Mouse (Mus musculus) midbrain, postnatal 0 days (tissue): ENCODE results near the gene Dennd2a. TPM values are rescaled to one million over a fixed set of nuclear protein-coding genes. Genes with fewer than 3 reads are reported as not detected.

Experiments
- ATAC-seq: fragments of 200-750 bp; cut with Nextera tagmentation; 2 replicates; pipeline ENCODE4 v1.8.0; 2017; ENCODE audit warnings: moderate number of reproducible peaks, mild to moderate bottlenecking, moderate TSS enrichment, moderate library complexity; ENCODE audit not compliant: low FRiP score
- DNase-seq: peaks from one replicate; pipeline ENCODE4 v3.0.0-alpha.2; 2015; ENCODE audit warnings: low spot score
- H3K27ac ChIP-seq: fragments of 300-500 bp; sonication (generic); 2 replicates; pipeline ENCODE4 v1.5.1; 2014; ENCODE audit warnings: low read depth, mild to moderate bottlenecking, low read length, mixed read lengths
- H3K27me3 ChIP-seq: fragments of 300-500 bp; sonication (generic); 2 replicates; pipeline ENCODE4 v1.6.1; 2014; ENCODE audit warnings: low read length, control low read depth, mixed read lengths; ENCODE audit not compliant: insufficient read depth
- H3K36me3 ChIP-seq: fragments of 300-500 bp; sonication (generic); 2 replicates; pipeline ENCODE4 v1.6.1; 2014; ENCODE audit warnings: low read length, control low read depth, mixed read lengths; ENCODE audit not compliant: insufficient read depth
- H3K4me1 ChIP-seq: fragments of 300-500 bp; sonication (generic); 2 replicates; pipeline ENCODE4 v1.6.1; 2014; ENCODE audit warnings: mild to moderate bottlenecking, control low read depth, antibody characterized with exemption, low read length, mixed read lengths; ENCODE audit not compliant: insufficient read depth
- H3K4me2 ChIP-seq: fragments of 300-500 bp; sonication (generic); 2 replicates; pipeline ENCODE4 v1.6.1; 2014; ENCODE audit warnings: low read depth, mild to moderate bottlenecking, low read length, mixed read lengths; ENCODE audit not compliant: poor library complexity, severe bottlenecking
- H3K4me3 ChIP-seq: fragments of 300-500 bp; sonication (generic); 2 replicates; pipeline ENCODE4 v1.5.1; 2014; ENCODE audit warnings: low read depth, mild to moderate bottlenecking, low read length, moderate library complexity
- H3K9ac ChIP-seq: fragments of 300-500 bp; sonication (generic); replicated peaks from 2 replicates; pipeline ENCODE4 v1.6.1; 2014; ENCODE audit warnings: mild to moderate bottlenecking, low read length, moderate library complexity, mixed read lengths; ENCODE audit not compliant: poor library complexity, severe bottlenecking
- H3K9me3 ChIP-seq: fragments of 300-500 bp; sonication (generic); 2 replicates; pipeline ENCODE4 v1.6.1; 2016; ENCODE audit warnings: low read length, control low read depth
- CTCF ChIP-seq: IDR thresholded peaks from 2 replicates; pipeline ENCODE4 v1.5.1; 2016; ENCODE audit warnings: antibody characterized with exemption, mild to moderate bottlenecking
- WGBS: fragments of 180-500 bp; shearing (Covaris S2); extraction: QIAGEN DNeasy Blood & Tissue Kit; methylation state at CpG from one replicate; pipeline ENCODE4 v1.1.7; 2014; 5-methylcytosine and 5-hydroxymethylcytosine counted together
- polyA plus RNA-seq: library from polyadenylated mRNA; unstranded; fragments of >200 nt; fragmentation: Nextera tagmentation; extraction: Ambion mirVana; gene quantifications from 2 replicates; pipeline ENCODE4 v1.2.1, GENCODE M21; 2015
- total RNA-seq: library from RNA; depleted of rRNA; stranded (reverse); fragments of >200 nt; gene quantifications from 2 replicates; pipeline ENCODE4 v1.2.3, GENCODE M21; 2014

Dennd2a gene
- total and polyA plus RNA-seq, 2 experiments from 2014 or later = 9.8 to 15.9 TPM

GRCm38 (mm10) chr6:39534944-39535343 is 22.7 kb downstream of the Dennd2a start:
- ATAC-seq = no peak

GRCm38 (mm10) chr6:39528671-39529535 is 28.8 kb downstream of the Dennd2a start:
- ATAC-seq (peak; percentile 91), DNase-seq (peak; percentile 92)
- no peaks in the 10 kb centered on the region for H3K36me3 ChIP-seq
- TF ChIP-seq CTCF = no peak
- peak overlapping the region; percentile 28 for H3K27ac ChIP-seq
- 35% methylated on average over 12 of the region's 12 CpGs for WGBS
- H3K4me1 ChIP-seq = no peaks in the 10 kb centered on the region
- no peak overlapping the region for H3K9ac ChIP-seq
- no peaks in the 10 kb centered on the region for H3K27me3 ChIP-seq
- peak overlapping the region; percentile 18; the same call in 1 of the 2 replicates for H3K4me2 ChIP-seq
- H3K9me3 ChIP-seq = no peaks in the 10 kb centered on the region
- H3K4me3 ChIP-seq = no peak overlapping the region

More at GRCm38 (mm10) chr6:39534944-39535343, 22.7 kb downstream of the Dennd2a start:
- Histone ChIP-seq H3K9ac (no peak overlapping the region), H3K4me2 (no peak overlapping the region), H3K27me3 (no peaks in the 10 kb centered on the region), H3K9me3 (no peaks in the 10 kb centered on the region), H3K36me3 (no peaks in the 10 kb centered on the region), H3K4me1 (peaks cover 3% of the 10 kb centered on the region; the same call in 1 of the 2 replicates), H3K27ac (no peak overlapping the region), H3K4me3 (no peak overlapping the region)
- no peak for TF ChIP-seq CTCF
- DNase-seq = no peak

- Histone ChIP-seq H3K9ac (no peak overlapping the region), H3K27ac (peak overlapping the region; percentile 28; the same call in 1 of the 2 replicates), H3K4me1 (no peaks in the 10 kb centered on the region), H3K4me3 (no peak overlapping the region), H3K9me3 (no peaks in the 10 kb centered on the region), H3K27me3 (no peaks in the 10 kb centered on the region), H3K36me3 (peaks cover 2% of the 10 kb centered on the region), H3K4me2 (no peak overlapping the region)
- 31% methylated on average over 4 of the region's 4 CpGs for WGBS
- no peak for TF ChIP-seq CTCF
- DNase-seq = peak; percentile 69
- ATAC-seq = peak; percentile 49; the same call in 1 of the 2 replicates
Measured at GRCm38 (mm10) chr6:39527811-39528210, 29.9 kb downstream of the Dennd2a start.

GRCm38 (mm10) chr6:39527337-39527784 is 30.3 kb downstream of the Dennd2a start:
- no peak for TF ChIP-seq CTCF
- Histone ChIP-seq H3K9ac (no peak overlapping the region), H3K9me3 (no peaks in the 10 kb centered on the region), H3K36me3 (peaks cover 7% of the 10 kb centered on the region), H3K4me1 (no peaks in the 10 kb centered on the region), H3K27ac (peak overlapping the region; percentile 28; the same call in 1 of the 2 replicates), H3K4me3 (no peak overlapping the region), H3K27me3 (no peaks in the 10 kb centered on the region), H3K4me2 (no peak overlapping the region)
- ATAC-seq (no peak), DNase-seq (peak; percentile 47)
- WGBS = 81% methylated on average over 7 of the region's 7 CpGs

GRCm38 (mm10) chr6:39526797-39527196 is 30.9 kb downstream of the Dennd2a start:
- no peak for TF ChIP-seq CTCF
- Histone ChIP-seq H3K27ac (no peak overlapping the region), H3K9ac (no peak overlapping the region), H3K4me3 (no peak overlapping the region), H3K4me1 (no peaks in the 10 kb centered on the region), H3K36me3 (peaks cover 9% of the 10 kb centered on the region), H3K27me3 (no peaks in the 10 kb centered on the region), H3K4me2 (no peak overlapping the region), H3K9me3 (no peaks in the 10 kb centered on the region)
- DNase-seq = no peak
- ATAC-seq = no peak
- 73% methylated on average over 9 of the region's 10 CpGs for WGBS

GRCm38 (mm10) chr6:39523161-39523560 is 34.5 kb downstream of the Dennd2a start:
- no peaks in the 10 kb centered on the region for H3K9me3 ChIP-seq
- no peak overlapping the region for H3K27ac ChIP-seq
- H3K36me3 ChIP-seq = peaks cover 9% of the 10 kb centered on the region
- no peaks in the 10 kb centered on the region for H3K27me3 ChIP-seq
- no peak overlapping the region for H3K9ac ChIP-seq
- 93% methylated on average over 13 of the region's 13 CpGs for WGBS
- DNase-seq (no peak), ATAC-seq (no peak)
- no peak for TF ChIP-seq CTCF
- H3K4me3 ChIP-seq = no peak overlapping the region
- H3K4me1 ChIP-seq = no peaks in the 10 kb centered on the region
- no peak overlapping the region for H3K4me2 ChIP-seq
